Mouse (Mus musculus): ENCODE measurements at regions not wholly inside any gene's neighbourhood (a gene's known extent, or its start where the extent isn't known, plus 50 kb on each side); places are given as distances from the start of the nearest gene placed in this dataset.

DNA sequence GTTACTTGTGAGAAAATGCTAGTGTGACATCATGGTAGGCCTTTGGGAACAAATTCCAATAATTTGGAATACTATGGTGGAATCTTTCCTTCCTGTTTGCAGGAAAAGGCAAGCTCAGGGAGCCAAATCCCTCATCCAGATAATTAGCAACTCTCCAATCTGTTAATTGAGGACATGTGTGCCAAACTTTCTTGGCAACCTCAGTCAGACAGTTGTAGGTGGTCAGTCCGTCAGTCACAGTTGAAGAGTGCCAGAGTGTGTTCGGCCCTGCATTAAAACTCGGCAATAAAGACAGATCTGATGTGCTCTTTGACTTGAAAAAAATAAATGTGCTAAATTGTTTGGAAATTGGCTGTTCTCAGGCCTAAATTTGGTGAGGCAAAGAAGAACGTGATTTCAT is 83.1 kb upstream of the Cypt12 start:
- no peak for ATAC-seq (replicated peaks in 1 of 2; ENCODE audit: insufficient read depth in 1 of 2, low FRiP score in 2 of 2, low TSS enrichment in 1 of 2, low read depth in 1 of 2, poor library complexity in 2 of 2, severe bottlenecking in 2 of 2)

DNA sequence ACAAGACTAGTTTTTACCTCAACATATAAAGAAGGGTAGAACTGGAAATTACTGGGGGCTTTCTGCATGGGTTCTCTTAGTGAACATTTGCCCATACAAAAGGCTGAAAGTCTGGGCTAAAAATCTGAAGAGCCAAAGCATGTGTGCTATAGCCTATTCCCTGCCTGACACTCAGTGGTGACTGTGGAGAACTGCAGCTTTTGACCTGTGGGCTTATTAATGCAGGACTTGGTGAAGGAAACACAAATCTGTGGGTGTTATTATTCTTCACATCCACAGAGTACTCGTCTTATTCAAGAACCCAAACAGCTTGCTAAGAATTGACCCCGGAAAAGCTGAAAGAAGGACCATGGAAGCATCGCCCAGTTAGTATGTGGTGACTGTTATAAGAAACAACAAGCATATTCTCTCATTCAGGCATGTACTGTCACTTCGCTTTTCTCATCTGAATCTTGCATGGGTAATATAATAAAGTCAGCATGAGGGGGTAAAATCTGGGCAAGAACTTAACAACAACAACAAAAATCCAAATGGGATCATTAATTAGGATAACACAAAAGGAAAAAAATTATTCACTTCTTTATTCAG is 77.2 kb upstream of the Cypt12 start:
- peak; percentile 91 to 96 for ATAC-seq (replicated peaks in 1 of 2; ENCODE audit: insufficient read depth in 1 of 2, low FRiP score in 2 of 2, low TSS enrichment in 1 of 2, low read depth in 1 of 2, poor library complexity in 2 of 2, severe bottlenecking in 2 of 2)

DNA sequence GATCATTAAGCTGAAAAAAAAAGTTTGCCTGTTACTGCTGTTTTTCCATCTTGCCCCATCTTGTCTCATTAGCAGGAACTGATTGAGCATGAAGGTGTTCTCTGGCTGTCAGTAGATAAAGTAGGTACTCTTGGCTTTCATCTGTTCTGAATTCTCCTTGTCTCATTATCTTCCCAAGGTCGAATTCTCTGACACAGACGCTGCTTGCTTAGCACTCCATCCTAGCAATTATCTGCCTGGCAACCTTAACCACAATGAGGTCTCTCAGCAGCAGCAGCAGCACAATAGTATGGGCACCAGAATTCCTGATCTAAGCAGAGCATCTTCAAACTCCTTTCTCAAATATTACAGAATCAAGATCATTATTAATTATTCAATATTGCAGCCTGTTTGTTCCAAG is 52.3 kb upstream of the Cypt12 start:
- ATAC-seq (replicated peaks in 1 of 2; ENCODE audit: insufficient read depth in 1 of 2, low FRiP score in 2 of 2, low TSS enrichment in 1 of 2, low read depth in 1 of 2, poor library complexity in 2 of 2, severe bottlenecking in 2 of 2), result no peak

DNA sequence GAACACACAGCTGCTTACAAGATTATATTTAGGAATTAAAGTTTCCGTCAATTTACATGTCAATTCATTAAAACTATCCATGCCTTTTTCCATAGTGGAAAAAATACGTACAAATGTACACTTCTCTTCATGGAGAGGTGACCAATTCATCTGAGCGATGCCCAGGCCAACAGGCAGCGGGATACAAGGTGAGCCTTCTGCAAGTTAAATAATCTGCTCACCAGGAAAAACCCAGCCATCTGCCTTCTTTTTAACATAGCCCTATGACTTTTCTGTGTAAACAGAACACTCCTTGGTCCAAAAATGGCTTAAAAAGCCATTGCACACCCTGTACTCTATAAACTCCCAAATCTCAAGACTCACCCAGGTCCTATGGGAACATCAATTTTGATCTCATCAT is 51.5 kb upstream of the Cypt12 start:
- no peak for ATAC-seq (replicated peaks in 1 of 2; ENCODE audit: insufficient read depth in 1 of 2, low FRiP score in 2 of 2, low TSS enrichment in 1 of 2, low read depth in 1 of 2, poor library complexity in 2 of 2, severe bottlenecking in 2 of 2)

All from hematopoietic stem cell, adult 5-6 weeks (primary cell).